Mouse (Mus musculus): ENCODE data around the gene C1qtnf1.
"Not testable (repeated sequence)": the region's sequence is repeated elsewhere in the genome, so short reads cannot be mapped to it uniquely, and the experiment has no call there.

C1qtnf1 gene

DNA sequence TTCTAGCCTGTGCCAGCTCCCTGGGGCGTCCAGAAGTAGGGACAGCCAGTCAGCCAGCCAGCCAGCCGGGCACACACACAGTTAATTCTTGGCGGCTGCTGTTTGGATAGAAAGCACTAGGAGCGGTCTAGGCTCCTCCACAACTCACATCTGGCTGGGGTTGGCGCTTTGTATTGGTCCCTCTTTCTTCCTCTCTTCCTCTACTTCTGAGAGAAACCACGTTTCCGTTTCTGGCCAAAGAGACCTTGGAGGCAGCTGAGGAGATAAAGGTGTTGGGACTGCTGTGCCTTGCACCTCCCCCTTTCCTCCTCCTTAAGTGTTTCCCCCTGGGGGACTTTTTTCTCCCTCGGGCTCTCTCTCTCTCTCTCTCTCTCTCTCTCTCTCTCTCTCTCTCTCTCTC is at the start of gene C1qtnf1:
Gene C1qtnf1, plus strand, starts transcription at position 218 of the 400 bp plus-strand sequence.
- DNase-seq (ENCODE audit: low read depth), result no peak

DNA sequence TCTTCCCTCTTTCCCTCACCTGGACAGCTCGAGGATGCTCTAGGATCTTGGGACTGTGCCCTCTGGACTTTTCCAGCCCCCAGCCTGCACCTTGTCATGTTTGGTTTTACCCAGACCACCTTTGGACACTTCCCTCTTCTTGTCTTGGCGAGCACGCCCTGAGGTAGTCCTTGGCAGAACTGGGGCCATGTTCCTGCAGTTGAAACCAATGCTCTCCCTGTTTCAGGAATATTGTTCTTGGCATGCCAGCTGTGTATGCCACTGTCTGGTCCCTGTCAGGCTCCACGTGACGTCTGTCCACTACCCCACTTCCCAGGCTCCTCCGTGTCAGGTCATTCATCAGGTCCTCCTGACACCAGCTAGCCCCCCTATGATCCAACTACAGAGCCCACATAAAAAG is 49.3 kb upstream of the C1qtnf1 start:
- no peak for DNase-seq (ENCODE audit: low read depth)

- DNase-seq (ENCODE audit: low read depth), result peak; percentile 82
Observed at GRCm38 (mm10) chr11:118379251-118380009, 48.6 kb upstream of the C1qtnf1 start.

DNA sequence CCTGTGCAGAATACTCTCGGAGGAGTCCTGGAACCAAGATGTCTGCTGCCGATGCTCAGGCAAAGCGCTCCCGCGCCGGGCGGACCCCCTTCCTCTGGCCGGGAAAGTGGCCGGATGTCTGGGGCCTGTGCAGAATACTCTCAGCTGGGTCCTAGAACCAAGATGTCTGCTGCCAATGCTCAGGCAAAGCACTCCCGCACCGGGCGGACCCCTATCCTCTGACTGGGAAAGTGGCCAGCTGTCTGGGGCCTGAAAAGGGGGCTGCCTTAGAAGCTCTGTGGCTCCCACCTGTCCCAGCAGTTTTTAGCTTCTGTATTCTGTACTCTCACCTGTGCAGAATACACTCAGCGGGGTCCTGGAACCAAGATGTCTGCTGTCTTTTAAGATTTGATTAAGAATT is 40.2 kb upstream of the C1qtnf1 start:
- not testable (repeated sequence) for DNase-seq (ENCODE audit: low read depth)

DNA sequence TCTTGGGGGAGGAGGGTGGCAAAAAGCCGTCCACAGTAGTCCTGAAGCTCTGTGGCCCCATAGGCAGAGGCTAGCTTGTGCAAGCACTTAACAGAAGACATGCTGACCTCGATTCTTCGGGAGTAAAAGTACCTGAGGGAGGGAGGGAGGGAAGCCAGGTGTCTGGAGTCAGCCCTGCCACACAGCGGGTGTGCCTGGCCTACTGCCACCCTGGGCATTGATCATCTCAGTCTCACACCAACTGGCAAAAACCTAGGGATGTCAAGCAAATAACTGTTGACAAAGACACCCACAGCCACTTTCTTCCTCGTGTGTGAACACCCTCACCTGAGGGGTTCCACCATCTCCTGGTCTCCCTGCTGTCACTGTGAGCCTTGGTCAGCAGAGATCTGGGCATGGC is 34.0 kb upstream of the C1qtnf1 start:
- DNase-seq (ENCODE audit: low read depth), result no peak

DNA sequence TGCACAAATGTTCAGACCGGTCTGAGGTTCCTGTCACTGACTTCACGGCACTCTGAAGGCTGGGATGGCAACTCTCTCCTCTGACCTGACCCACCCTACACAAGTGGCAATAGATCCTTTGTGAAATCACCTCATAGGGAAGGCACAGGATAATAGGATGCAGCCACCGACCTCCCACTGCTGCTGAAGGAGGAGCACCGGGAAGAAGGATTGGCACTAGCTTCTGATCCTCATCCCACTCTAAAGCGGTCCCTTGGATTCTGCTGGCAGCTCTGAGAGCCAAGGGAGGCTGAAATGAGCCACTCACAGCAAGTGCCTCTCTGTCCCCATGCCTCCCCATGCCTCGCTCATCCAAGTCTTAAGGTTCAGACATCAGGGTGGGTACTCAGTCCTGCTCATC is 33.5 kb upstream of the C1qtnf1 start:
- no peak for DNase-seq (ENCODE audit: low read depth)

- DNase-seq (ENCODE audit: low read depth), result peak; percentile 36
Observed at GRCm38 (mm10) chr11:118397806-118398530, 30.0 kb upstream of the C1qtnf1 start.

DNA sequence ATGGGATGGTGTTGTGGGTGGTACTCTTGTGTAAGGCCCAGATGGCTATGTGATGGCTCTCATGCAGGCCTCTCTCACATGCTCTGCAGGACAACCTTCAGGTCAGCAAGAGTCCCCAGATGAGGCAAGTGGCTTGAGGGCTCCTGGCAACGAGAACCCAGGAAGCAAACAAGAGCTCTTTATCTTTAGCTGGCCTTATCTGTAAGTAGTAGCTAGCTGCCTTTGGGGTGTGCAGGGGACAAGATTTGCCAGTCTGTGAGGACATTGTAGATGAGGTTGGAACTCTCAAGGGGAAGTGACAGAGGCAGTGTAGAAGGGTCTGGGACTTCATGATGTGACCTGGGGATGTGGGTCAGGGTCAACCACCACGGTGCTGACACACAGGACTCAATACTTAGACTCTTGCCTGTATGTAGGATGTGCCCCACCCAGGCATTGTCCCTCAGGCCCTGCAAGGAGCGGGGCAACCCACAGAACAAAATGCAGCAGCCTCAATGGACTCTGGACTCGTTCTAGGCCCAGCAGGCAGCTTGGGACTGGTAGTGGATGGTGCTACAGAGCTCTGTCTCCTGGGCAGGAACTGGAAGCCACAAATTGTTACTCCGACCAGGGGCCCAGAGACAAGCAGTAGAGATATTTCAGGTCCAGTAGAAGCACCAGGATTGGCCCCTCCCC is 28.0 kb upstream of the C1qtnf1 start:
- DNase-seq (ENCODE audit: low read depth), result no peak

DNA sequence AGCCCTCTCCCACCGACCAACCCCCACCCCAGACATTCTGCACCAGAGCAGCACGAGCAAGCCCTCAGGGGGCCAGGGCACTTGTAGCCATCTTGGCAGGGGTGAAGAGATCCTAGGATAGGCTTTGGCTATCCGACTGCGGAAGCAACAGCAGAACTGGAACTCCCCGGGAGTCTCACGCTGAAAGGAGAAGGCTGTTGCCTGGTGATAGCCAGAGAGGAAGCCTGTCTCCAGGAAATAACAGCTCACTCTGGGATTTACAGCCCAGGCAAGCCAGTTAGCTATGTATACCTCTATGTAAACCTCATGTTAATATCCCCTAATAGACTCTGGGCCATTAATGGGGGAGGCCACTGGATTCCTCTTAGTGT is 27.5 kb upstream of the C1qtnf1 start:
- no peak for DNase-seq (ENCODE audit: low read depth)

- DNase-seq (ENCODE audit: low read depth), result no peak
Observed at GRCm38 (mm10) chr11:118401195-118401594, 26.8 kb upstream of the C1qtnf1 start.

GRCm38 (mm10) chr11:118401760-118402280 is 26.2 kb upstream of the C1qtnf1 start, which contains the start of gene Lgals3bp:
Gene Lgals3bp (minus strand): TSS chr11:118402092.
- peak; percentile 62 for DNase-seq (ENCODE audit: low read depth)

- DNase-seq (ENCODE audit: low read depth), result no peak
Observed at GRCm38 (mm10) chr11:118403183-118403582, 24.8 kb upstream of the C1qtnf1 start.

DNA sequence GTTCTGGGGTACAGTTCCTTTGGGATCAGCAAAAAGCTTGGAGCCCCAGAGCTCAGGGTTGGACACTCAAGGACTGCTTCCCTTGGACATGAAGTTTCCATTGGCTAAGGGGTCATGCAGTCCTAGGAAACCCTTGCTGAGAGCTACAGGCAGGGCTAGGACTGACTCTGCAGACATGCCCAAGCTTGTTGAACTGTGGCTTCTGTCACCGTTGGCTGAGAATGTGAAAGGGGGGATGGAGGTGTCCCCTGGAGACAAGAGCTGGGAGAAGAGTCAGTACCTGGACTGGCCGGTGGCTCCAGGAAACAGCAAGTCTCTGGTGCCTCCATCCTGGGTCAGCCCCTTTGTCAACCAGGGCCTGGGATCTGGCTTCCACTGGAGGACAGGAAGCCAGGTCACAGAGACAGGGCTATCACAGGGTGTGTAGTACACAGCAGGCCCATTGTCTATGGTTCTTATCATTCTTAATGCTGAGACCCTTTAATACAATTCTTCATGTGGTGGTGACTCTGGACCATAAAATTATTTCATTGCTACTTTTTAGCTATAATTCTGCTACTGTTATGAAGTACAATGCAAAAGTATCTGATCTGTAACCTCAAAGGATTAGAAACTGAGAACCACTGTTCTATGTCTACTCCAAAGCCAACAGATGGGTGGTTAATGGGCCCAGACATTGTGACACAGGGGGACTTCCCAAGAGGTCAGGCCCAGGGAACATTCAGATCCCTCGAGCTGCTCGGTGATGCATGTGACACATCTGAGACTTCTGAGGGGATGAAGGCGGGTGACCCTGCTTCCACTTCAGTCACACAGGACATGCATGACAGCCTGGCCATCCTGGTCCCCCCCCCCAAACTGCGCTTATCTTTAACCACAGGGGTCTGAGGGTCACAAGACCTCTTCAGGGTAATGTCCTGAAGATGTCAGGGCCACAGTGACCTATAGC is 23.8 kb upstream of the C1qtnf1 start:
- DNase-seq (ENCODE audit: low read depth), result no peak

DNA sequence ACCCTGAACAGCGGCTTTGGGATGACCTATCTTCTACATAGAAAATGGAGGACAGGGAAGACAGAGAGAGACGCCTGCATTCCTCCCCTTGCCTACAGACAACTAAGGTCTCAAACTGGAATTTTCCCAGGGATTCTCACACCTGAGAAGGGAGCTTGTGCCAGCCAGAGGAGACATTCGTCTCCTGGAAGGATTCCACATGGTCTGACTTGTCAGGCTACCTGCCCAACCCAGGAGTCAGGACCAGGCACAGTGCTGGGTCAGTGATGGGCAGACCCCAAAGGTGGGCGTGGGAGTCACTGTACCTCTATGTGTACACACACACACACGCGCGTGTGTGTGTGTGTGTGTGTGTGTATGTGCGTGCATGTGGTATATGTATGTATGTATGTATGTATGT is 22.7 kb upstream of the C1qtnf1 start:
- no peak for DNase-seq (ENCODE audit: low read depth)

DNA sequence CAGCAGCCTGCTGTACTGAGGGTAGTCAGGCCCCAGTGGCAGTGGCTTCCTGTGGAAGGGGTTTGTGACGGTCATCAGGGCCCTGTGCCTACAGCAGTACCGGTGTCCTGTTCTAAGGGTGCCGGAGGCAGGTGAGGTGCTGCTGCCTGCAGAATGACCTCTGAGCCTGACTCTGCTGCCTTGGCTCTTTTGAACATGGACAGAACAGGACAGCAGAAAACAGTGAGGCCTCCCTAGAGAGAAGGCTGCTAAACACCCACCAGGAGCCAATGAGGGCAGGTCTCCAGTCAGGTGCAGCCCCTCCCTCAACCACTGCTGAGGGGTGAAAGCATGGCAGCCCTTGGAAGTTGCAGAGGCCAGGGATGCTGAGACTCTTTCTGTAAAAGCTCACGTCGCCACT is 21.5 kb upstream of the C1qtnf1 start:
- DNase-seq (ENCODE audit: low read depth), result no peak

- DNase-seq (ENCODE audit: low read depth), result no peak
Observed at GRCm38 (mm10) chr11:118407318-118407910, 20.6 kb upstream of the C1qtnf1 start.

DNA sequence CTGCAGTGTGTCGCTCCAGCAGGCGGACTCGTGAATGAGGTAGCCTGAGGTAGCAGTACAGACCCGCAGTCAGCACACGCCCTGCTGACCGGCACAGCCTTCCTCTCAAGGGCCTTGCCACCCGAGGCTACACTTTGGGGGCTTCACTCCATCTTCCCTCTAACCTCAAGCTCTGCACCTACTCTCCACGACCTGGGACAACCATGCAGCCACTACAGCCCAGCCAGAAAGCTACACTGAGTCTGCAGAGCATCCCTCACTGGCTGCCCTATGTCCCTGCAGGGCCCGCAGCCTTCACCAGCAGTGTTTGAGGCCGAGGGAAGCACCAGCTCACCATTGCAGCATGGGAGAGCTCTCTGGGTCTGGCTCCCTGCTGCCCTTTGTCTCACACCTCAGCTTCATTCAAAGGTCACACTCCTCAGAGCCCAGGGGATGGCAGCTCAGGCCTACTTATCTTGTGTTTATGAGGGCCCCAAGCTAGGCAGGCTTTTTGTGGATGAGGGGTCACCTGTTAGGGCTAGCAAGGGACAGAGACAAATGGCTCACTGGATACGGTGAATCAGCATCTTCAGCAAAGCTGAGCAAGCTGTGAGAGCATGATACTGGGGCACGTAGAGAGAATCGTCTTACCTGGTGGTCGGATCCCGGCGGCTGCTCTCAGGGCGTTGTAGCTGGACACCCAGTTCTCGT is 19.8 kb upstream of the C1qtnf1 start:
- no peak for DNase-seq (ENCODE audit: low read depth)

DNA sequence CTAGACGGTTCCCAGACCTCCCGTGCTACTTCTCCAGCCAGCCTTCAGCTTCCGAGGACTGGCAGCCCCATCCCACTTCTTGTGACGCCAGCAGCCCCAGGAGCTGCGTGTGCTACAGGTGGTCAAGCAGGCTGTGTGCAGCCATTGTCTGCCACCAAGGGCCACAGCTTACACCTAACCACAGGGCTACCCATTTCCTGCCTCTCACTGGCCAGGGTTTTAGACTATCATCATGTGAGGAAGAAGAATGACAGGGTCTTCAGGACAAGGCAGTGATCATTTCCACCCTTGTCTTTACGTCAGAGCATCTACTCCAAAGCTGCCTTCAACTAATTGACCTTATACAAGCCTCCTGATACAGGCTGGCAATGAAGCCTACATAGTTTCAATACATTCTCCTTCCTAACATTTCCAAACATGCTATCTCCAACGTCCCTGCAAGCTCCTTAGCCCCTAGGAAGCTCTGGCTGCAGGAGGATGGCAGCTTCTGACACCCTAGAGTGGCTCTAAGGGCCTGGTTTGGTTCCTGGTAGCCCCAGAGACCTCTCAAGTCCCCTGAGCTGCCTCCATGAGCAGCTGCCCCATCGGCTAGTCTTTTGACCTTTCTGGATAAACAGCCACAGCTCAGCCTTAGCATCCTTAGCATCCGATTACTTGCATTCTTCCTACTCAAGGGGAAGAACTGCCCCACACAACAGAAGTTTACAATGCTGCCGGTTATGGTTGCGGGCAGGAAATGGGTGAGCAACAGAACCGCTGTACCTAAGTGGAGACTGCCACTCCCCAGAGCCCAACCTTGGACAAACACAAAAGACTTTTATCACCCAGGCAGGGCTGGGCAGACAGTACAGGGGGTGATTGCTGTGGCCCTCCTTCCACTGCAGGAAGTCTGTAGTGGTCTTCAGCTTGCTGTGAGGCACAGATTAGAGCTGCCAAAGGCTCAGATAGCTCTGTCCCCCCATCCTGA is 18.6 kb upstream of the C1qtnf1 start:
- no peak for DNase-seq (ENCODE audit: low read depth)

GRCm38 (mm10) chr11:118410073-118410444 is 17.9 kb upstream of the C1qtnf1 start:
- no peak for DNase-seq (ENCODE audit: low read depth)
